In genomic region chr7:4836351-4836792, GRCm38 (mm10) we compare ENCODE assay signal across 8 mouse cellular contexts. TPM values are rescaled to one million over a fixed set of nuclear protein-coding genes. Genes with fewer than 3 reads are reported as not detected.
DNase-seq lines count a peak whose midpoint lies in the region; ATAC-seq and TF ChIP-seq lines count a peak whose summit lies in the region.

No protein-coding gene starts in this region.

- TF ChIP-seq POLR2A in ES-Bruce4 (IDR thresholded peaks at IDR 0.05; ENCODE audit: insufficient read depth, low read length), result no peak
- no peak for TF ChIP-seq POLR2A in embryonic fibroblast, embryonic 13.5 days (IDR thresholded peaks at IDR 0.05; ENCODE audit: low read depth, low read length)

- peak; percentile 82 to 83 for DNase-seq in adrenal gland, postnatal 36 days
- DNase-seq in left cerebral cortex, postnatal 25 days (ENCODE audit: low spot score in 2 of 2), result peak; percentile 45 to 54
- peak; percentile 59 for DNase-seq in right cerebral cortex, postnatal 25 days
- no peak for DNase-seq in adipocyte (ENCODE audit: low spot score)

- H3K27ac ChIP-seq in ES-Bruce4 (ENCODE audit: insufficient read depth, low read length), result no peak overlapping the region
- no peak overlapping the region for H3K27ac ChIP-seq in embryonic fibroblast, embryonic 13.5 days (ENCODE audit: insufficient read depth, low read length)

- no peaks in the 10 kb centered on the region for H3K4me1 ChIP-seq in ES-Bruce4 (ENCODE audit: control insufficient read depth, insufficient read depth, low read length)
- no peaks in the 10 kb centered on the region for H3K4me1 ChIP-seq in embryonic fibroblast, embryonic 13.5 days (ENCODE audit: control insufficient read depth, insufficient read depth, low read length)
- H3K4me1 ChIP-seq in megakaryocyte, embryonic 14.5 days, result peaks cover 12% of the 10 kb centered on the region

- TF ChIP-seq CTCF in ES-Bruce4 (IDR thresholded peaks at IDR 0.05; ENCODE audit: low read depth, low read length), result peak; percentile 27
- TF ChIP-seq CTCF in embryonic fibroblast, embryonic 13.5 days (IDR thresholded peaks at IDR 0.05; ENCODE audit: borderline replicate concordance, insufficient read depth, low read length), result peak; percentile 45; the same call in 1 of the 2 replicates

- H3K9me3 ChIP-seq in ES-Bruce4 (replicated peaks; ENCODE audit: control insufficient read depth, insufficient read depth, low read length, poor library complexity, severe bottlenecking), result no peaks in the 10 kb centered on the region
- peaks cover 8% of the 10 kb centered on the region; the same call in 1 of the 2 replicates for H3K9me3 ChIP-seq in megakaryocyte, embryonic 14.5 days

- H3K4me3 ChIP-seq in ES-Bruce4 (ENCODE audit: low read depth, low read length), result peak overlapping the region; percentile 50
- H3K4me3 ChIP-seq in embryonic fibroblast, embryonic 13.5 days (ENCODE audit: insufficient read depth, low read length), result no peak overlapping the region
- peak overlapping the region; percentile 87 for H3K4me3 ChIP-seq in megakaryocyte, embryonic 14.5 days (replicated peaks)

- intact Hi-C loops in left cerebral cortex, postnatal 25 days (cut with DNase I), result no loop called here

- ATAC-seq in hematopoietic stem cell, adult 5-6 weeks (replicated peaks in 1 of 2; ENCODE audit: insufficient read depth in 1 of 2, low FRiP score in 2 of 2, low TSS enrichment in 1 of 2, low read depth in 1 of 2, poor library complexity in 2 of 2, severe bottlenecking in 2 of 2), result peak; percentile 95 to 98

- H3K36me3 ChIP-seq in ES-Bruce4 (ENCODE audit: control insufficient read depth, insufficient read depth, low read length, poor library complexity, severe bottlenecking), result no peaks in the 10 kb centered on the region
- no peaks in the 10 kb centered on the region for H3K36me3 ChIP-seq in megakaryocyte, embryonic 14.5 days (replicated peaks; ENCODE audit: low read length)

- H3K27me3 ChIP-seq in ES-Bruce4 (ENCODE audit: control insufficient read depth, insufficient read depth, low read length, poor library complexity, severe bottlenecking), result no peaks in the 10 kb centered on the region
- peaks cover 80% of the 10 kb centered on the region for H3K27me3 ChIP-seq in megakaryocyte, embryonic 14.5 days (replicated peaks)

- no peak for TF ChIP-seq EP300 in ES-Bruce4 (IDR thresholded peaks at IDR 0.05; ENCODE audit: insufficient read depth, low read depth, low read length)

- peak overlapping the region; percentile 56 for H3K9ac ChIP-seq in ES-Bruce4 (ENCODE audit: low read depth, poor library complexity, severe bottlenecking)

RNA-seq across cellular contexts. Expression of gene Shisa7, which starts 8.1 kb away (rescaled TPM):
- 3.8 and 5.3 TPM in 2 replicates for polyA plus RNA-seq in ES-Bruce4 (2011; ENCODE audit: insufficient read depth, insufficient read length, low read depth, missing spikeins)
- total RNA-seq in adrenal gland, postnatal 36 days (2021), result under 1 TPM; 0.86 to 0.93 TPM
- not detected in 2 replicates for polyA plus RNA-seq in embryonic fibroblast, embryonic 13.5 days (2011; ENCODE audit: insufficient read length, low read depth, missing spikeins)
- total RNA-seq in hematopoietic stem cell, adult 5-6 weeks (2017), result 0.06 and 0.45 TPM in 2 replicates
- 100 to 1,000 TPM; 115 to 148 TPM for total RNA-seq in left cerebral cortex, postnatal 25 days (2021)
- 0.07 TPM in 1 of 2 replicates, not detected in the other for polyA plus RNA-seq in megakaryocyte, embryonic 14.5 days (2012; ENCODE audit: insufficient read depth, low replicate concordance)

RNA-seq across cellular contexts. Expression of gene Ube2s, which starts 24.0 kb away (rescaled TPM):
- 474 and 498 TPM in 2 replicates for polyA plus RNA-seq in ES-Bruce4 (2011; ENCODE audit: insufficient read depth, insufficient read length, low read depth, missing spikeins)
- total RNA-seq in adrenal gland, postnatal 36 days (2021), result 100 to 1,000 TPM; 123 to 125 TPM
- 172 and 191 TPM in 2 replicates for polyA plus RNA-seq in embryonic fibroblast, embryonic 13.5 days (2011; ENCODE audit: insufficient read length, low read depth, missing spikeins)
- 137 and 174 TPM in 2 replicates for total RNA-seq in hematopoietic stem cell, adult 5-6 weeks (2017)
- 100 to 1,000 TPM; 108 to 110 TPM for total RNA-seq in left cerebral cortex, postnatal 25 days (2021)
- 217 and 258 TPM in 2 replicates for polyA plus RNA-seq in megakaryocyte, embryonic 14.5 days (2012; ENCODE audit: insufficient read depth, low replicate concordance)

RNA-seq across cellular contexts. Expression of gene Isoc2b, which starts 33.7 kb away (rescaled TPM):
- 3.8 and 4.2 TPM in 2 replicates for polyA plus RNA-seq in ES-Bruce4 (2011; ENCODE audit: insufficient read depth, insufficient read length, low read depth, missing spikeins)
- 10 to 100 TPM in 1 of 2 experiments, 1 to 10 TPM in 1; 9.2 to 23.4 TPM for total RNA-seq in adrenal gland, postnatal 36 days (2021)
- polyA plus RNA-seq in embryonic fibroblast, embryonic 13.5 days (2011; ENCODE audit: insufficient read length, low read depth, missing spikeins), result 10.8 and 13.3 TPM in 2 replicates
- 59.8 and 69.7 TPM in 2 replicates for total RNA-seq in hematopoietic stem cell, adult 5-6 weeks (2017)
- total RNA-seq in left cerebral cortex, postnatal 25 days (2021), result 1 to 10 TPM; 3.3 to 4.1 TPM
- polyA plus RNA-seq in megakaryocyte, embryonic 14.5 days (2012; ENCODE audit: insufficient read depth, low replicate concordance), result 4.3 and 6.1 TPM in 2 replicates

RNA-seq across cellular contexts. Expression of gene Isoc2a, which starts 40.6 kb away (rescaled TPM):
- 3.3 and 4.3 TPM in 2 replicates for polyA plus RNA-seq in ES-Bruce4 (2011; ENCODE audit: insufficient read depth, insufficient read length, low read depth, missing spikeins)
- total RNA-seq in adrenal gland, postnatal 36 days (2021), result 10 to 100 TPM; 23.5 to 47.3 TPM
- 9.3 and 11.2 TPM in 2 replicates for polyA plus RNA-seq in embryonic fibroblast, embryonic 13.5 days (2011; ENCODE audit: insufficient read length, low read depth, missing spikeins)
- 7.1 and 9.0 TPM in 2 replicates for total RNA-seq in hematopoietic stem cell, adult 5-6 weeks (2017)
- total RNA-seq in left cerebral cortex, postnatal 25 days (2021), result 10 to 100 TPM; 10.4 to 11.0 TPM
- polyA plus RNA-seq in megakaryocyte, embryonic 14.5 days (2012; ENCODE audit: insufficient read depth, low replicate concordance), result 7.2 and 17.1 TPM in 2 replicates

RNA-seq across cellular contexts. Expression of gene Rpl28, which starts 43.7 kb away (rescaled TPM):
- polyA plus RNA-seq in ES-Bruce4 (2011; ENCODE audit: insufficient read depth, insufficient read length, low read depth, missing spikeins), result 969 and 977 TPM in 2 replicates
- 1,000 to 10,000 TPM in 1 of 2 experiments, 100 to 1,000 TPM in 1; 989 to 1,001 TPM for total RNA-seq in adrenal gland, postnatal 36 days (2021)
- 404 and 438 TPM in 2 replicates for polyA plus RNA-seq in embryonic fibroblast, embryonic 13.5 days (2011; ENCODE audit: insufficient read length, low read depth, missing spikeins)
- total RNA-seq in hematopoietic stem cell, adult 5-6 weeks (2017), result 736 and 741 TPM in 2 replicates
- 100 to 1,000 TPM; 428 to 431 TPM for total RNA-seq in left cerebral cortex, postnatal 25 days (2021)
- polyA plus RNA-seq in megakaryocyte, embryonic 14.5 days (2012; ENCODE audit: insufficient read depth, low replicate concordance), result 3,598 and 12,997 TPM in 2 replicates

Comparison
In these comparisons a context has a peak if more than half of its experiments do, and no peak if none do; other contexts are left out.
1. RNA of gene Shisa7, which starts 8.1 kb away (total RNA-seq): 115 to 148 TPM in left cerebral cortex, postnatal 25 days; 0.86 to 0.93 TPM in adrenal gland, postnatal 36 days and 0.06 to 0.45 TPM in hematopoietic stem cell, adult 5-6 weeks; every median in the first group is over 10 times any median in the second.